Mouse (Mus musculus): ENCODE results near the gene Asphd2.

DNA sequence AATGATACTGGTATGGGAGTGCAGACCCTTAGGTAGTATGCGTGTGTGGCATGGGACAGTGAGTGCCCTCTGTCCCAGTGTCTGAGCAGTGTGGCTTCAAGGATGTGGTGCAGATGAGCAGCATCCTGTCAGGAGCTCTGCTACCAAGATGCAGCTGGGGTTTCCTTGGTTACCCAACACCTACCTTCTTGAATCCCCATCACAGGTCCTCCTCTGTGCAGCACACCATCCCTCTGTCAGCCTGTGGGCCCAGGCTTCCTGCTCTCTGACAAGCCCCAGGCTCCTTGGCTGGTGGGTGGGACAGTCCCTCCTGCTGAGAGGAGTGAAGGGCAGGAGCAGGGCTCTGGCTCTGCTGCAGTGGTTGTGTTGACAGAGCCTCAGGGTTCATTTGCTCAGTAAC lies 17.3 kb downstream of the Asphd2 start:
- TF ChIP-seq POLR2A (IDR thresholded peaks at IDR 0.05; ENCODE audit: low read depth, low read length) (no peak), CTCF (IDR thresholded peaks at IDR 0.05; ENCODE audit: extremely low read depth, insufficient read length, insufficient replicate concordance, low read depth, low read length) (no peak)
